Mouse (Mus musculus): Measurements from ENCODE around the gene Kcnmb1. TPM values are rescaled to one million over a fixed set of nuclear protein-coding genes. Genes with fewer than 3 reads are reported as not detected.

Kcnmb1 gene
- polyA plus RNA-seq, 1 experiment from 2014 or later: 6.9 TPM

GRCm38 (mm10) chr11:33951684-33952625 is 10.9 kb upstream of the Kcnmb1 start:
- Histone ChIP-seq H3K27me3 (ENCODE audit: insufficient read depth, poor library complexity, severe bottlenecking) (0 out of 2 replicates have a peak, but pooled peaks cover 5% of the 10 kb centered on the region), H3K27ac (no peak overlapping the region), H3K9me3 (no peaks in the 10 kb centered on the region), H3K36me3 (no peaks in the 10 kb centered on the region), H3K4me1 (no peaks in the 10 kb centered on the region), H3K4me3 (no peak overlapping the region)
- no peak for DNase-seq (ENCODE audit: low spot score)
- WGBS: 78% methylated on average over 8 of the region's 8 CpGs

- Histone ChIP-seq H3K9me3 (no peaks in the 10 kb centered on the region), H3K4me1 (no peaks in the 10 kb centered on the region), H3K27ac (no peak overlapping the region), H3K27me3 (ENCODE audit: insufficient read depth, poor library complexity, severe bottlenecking) (0 out of 2 replicates have a peak, but pooled peaks cover 5% of the 10 kb centered on the region), H3K36me3 (no peaks in the 10 kb centered on the region), H3K4me3 (no peak overlapping the region)
- DNase-seq (ENCODE audit: low spot score): no peak
- 74% methylated on average over 4 of the region's 4 CpGs for WGBS
These were observed 6.8 kb upstream of the Kcnmb1 start for GRCm38 (mm10) chr11:33955982-33956381.

GRCm38 (mm10) chr11:33956623-33957022 is 6.2 kb upstream of the Kcnmb1 start:
- no peaks in the 10 kb centered on the region for H3K36me3 ChIP-seq
- WGBS: 73% methylated on average over 5 of the region's 5 CpGs
- no peaks in the 10 kb centered on the region for H3K9me3 ChIP-seq
- H3K4me3 ChIP-seq: no peak overlapping the region
- 0 out of 2 replicates have a peak, but pooled peaks cover 5% of the 10 kb centered on the region for H3K27me3 ChIP-seq (ENCODE audit: insufficient read depth, poor library complexity, severe bottlenecking)
- no peak for DNase-seq (ENCODE audit: low spot score)
- no peaks in the 10 kb centered on the region for H3K4me1 ChIP-seq
- no peak overlapping the region for H3K27ac ChIP-seq

- Histone ChIP-seq H3K4me3 (no peak overlapping the region), H3K9me3 (no peaks in the 10 kb centered on the region), H3K36me3 (no peaks in the 10 kb centered on the region), H3K4me1 (peaks cover 4% of the 10 kb centered on the region), H3K27me3 (ENCODE audit: insufficient read depth, poor library complexity, severe bottlenecking) (0 out of 2 replicates have a peak, but pooled peaks cover 5% of the 10 kb centered on the region), H3K27ac (no peak overlapping the region)
- DNase-seq (ENCODE audit: low spot score): no peak
- 87% methylated on average over 6 of the region's 6 CpGs for WGBS
These were observed 5.2 kb upstream of the Kcnmb1 start for GRCm38 (mm10) chr11:33957595-33957994.

- H3K27ac ChIP-seq: no peak overlapping the region
- H3K36me3 ChIP-seq: no peaks in the 10 kb centered on the region
- peak; percentile 62 for DNase-seq (ENCODE audit: low spot score)
- H3K4me1 ChIP-seq: peaks cover 16% of the 10 kb centered on the region
- WGBS: 69% methylated on average over 8 of the region's 8 CpGs
- H3K4me3 ChIP-seq: no peak overlapping the region
- 0 out of 2 replicates have a peak, but pooled peaks cover 5% of the 10 kb centered on the region for H3K27me3 ChIP-seq (ENCODE audit: insufficient read depth, poor library complexity, severe bottlenecking)
- no peaks in the 10 kb centered on the region for H3K9me3 ChIP-seq
These were observed 4.1 kb upstream of the Kcnmb1 start for GRCm38 (mm10) chr11:33958713-33959112.

GRCm38 (mm10) chr11:33962178-33962577 is 635 bp upstream of the Kcnmb1 start:
- Histone ChIP-seq H3K4me3 (no peak overlapping the region), H3K9me3 (no peaks in the 10 kb centered on the region), H3K27ac (peak overlapping the region; percentile 86), H3K36me3 (0 out of 2 replicates have a peak, but pooled peaks cover 3% of the 10 kb centered on the region), H3K4me1 (peaks cover 29% of the 10 kb centered on the region), H3K27me3 (ENCODE audit: insufficient read depth, poor library complexity, severe bottlenecking) (no peaks in the 10 kb centered on the region)
- DNase-seq (ENCODE audit: low spot score): peak; percentile 66
- 33% methylated on average over 6 of the region's 7 CpGs for WGBS

GRCm38 (mm10) chr11:33965380-33965779 is 2.6 kb downstream of the Kcnmb1 start:
- no peak overlapping the region for H3K4me3 ChIP-seq
- WGBS: 44% methylated on average over 2 of the region's 2 CpGs

GRCm38 (mm10) chr11:33967708-33968107 is 4.9 kb downstream of the Kcnmb1 start:
- no peak overlapping the region for H3K4me3 ChIP-seq
- no peak for DNase-seq (ENCODE audit: low spot score)
- peaks cover 24% of the 10 kb centered on the region for H3K4me1 ChIP-seq
- no peaks in the 10 kb centered on the region for H3K27me3 ChIP-seq (ENCODE audit: insufficient read depth, poor library complexity, severe bottlenecking)
- H3K9me3 ChIP-seq: no peaks in the 10 kb centered on the region
- WGBS: 74% methylated on average over 4 of the region's 4 CpGs
- peaks cover 6% of the 10 kb centered on the region; the same call in 1 of the 2 replicates for H3K36me3 ChIP-seq
- H3K27ac ChIP-seq: no peak overlapping the region

More at GRCm38 (mm10) chr11:33965380-33965779, 2.6 kb downstream of the Kcnmb1 start:
- Histone ChIP-seq H3K4me1 (peaks cover 29% of the 10 kb centered on the region), H3K9me3 (no peaks in the 10 kb centered on the region), H3K27me3 (ENCODE audit: insufficient read depth, poor library complexity, severe bottlenecking) (no peaks in the 10 kb centered on the region), H3K27ac (0 out of 2 replicates have a peak overlapping the region, but pooled peaks have one; percentile 86), H3K36me3 (peaks cover 6% of the 10 kb centered on the region; the same call in 1 of the 2 replicates)
- no peak for DNase-seq (ENCODE audit: low spot score)

- no peak for DNase-seq (ENCODE audit: low spot score)
- Histone ChIP-seq H3K9me3 (no peaks in the 10 kb centered on the region), H3K27me3 (ENCODE audit: insufficient read depth, poor library complexity, severe bottlenecking) (no peaks in the 10 kb centered on the region), H3K4me1 (peaks cover 9% of the 10 kb centered on the region), H3K4me3 (no peak overlapping the region), H3K27ac (no peak overlapping the region), H3K36me3 (peaks cover 6% of the 10 kb centered on the region; the same call in 1 of the 2 replicates)
- WGBS: 72% methylated on average over 3 of the region's 3 CpGs
These were observed 6.4 kb downstream of the Kcnmb1 start for GRCm38 (mm10) chr11:33969199-33969598.

GRCm38 (mm10) chr11:33972114-33972513 is 9.3 kb downstream of the Kcnmb1 start:
- Histone ChIP-seq H3K9me3 (no peaks in the 10 kb centered on the region), H3K4me1 (no peaks in the 10 kb centered on the region), H3K27ac (no peak overlapping the region), H3K4me3 (no peak overlapping the region), H3K36me3 (peaks cover 3% of the 10 kb centered on the region; the same call in 1 of the 2 replicates), H3K27me3 (ENCODE audit: insufficient read depth, poor library complexity, severe bottlenecking) (no peaks in the 10 kb centered on the region)
- WGBS: 80% methylated on average over 7 of the region's 7 CpGs
- DNase-seq (ENCODE audit: low spot score): no peak

- Histone ChIP-seq H3K27ac (no peak overlapping the region), H3K9me3 (no peaks in the 10 kb centered on the region), H3K27me3 (ENCODE audit: insufficient read depth, poor library complexity, severe bottlenecking) (no peaks in the 10 kb centered on the region), H3K4me3 (no peak overlapping the region), H3K4me1 (no peaks in the 10 kb centered on the region), H3K36me3 (peaks cover 3% of the 10 kb centered on the region; the same call in 1 of the 2 replicates)
- no peak for DNase-seq (ENCODE audit: low spot score)
- 70% methylated on average over 14 of the region's 14 CpGs for WGBS
These were observed 11.7 kb downstream of the Kcnmb1 start for GRCm38 (mm10) chr11:33974341-33975040.

GRCm38 (mm10) chr11:33975121-33975520 is 12.3 kb downstream of the Kcnmb1 start:
- WGBS: 79% methylated on average over 2 of the region's 2 CpGs
- DNase-seq (ENCODE audit: low spot score): no peak
- Histone ChIP-seq H3K27me3 (ENCODE audit: insufficient read depth, poor library complexity, severe bottlenecking) (no peaks in the 10 kb centered on the region), H3K4me1 (no peaks in the 10 kb centered on the region), H3K27ac (no peak overlapping the region), H3K9me3 (no peaks in the 10 kb centered on the region), H3K4me3 (no peak overlapping the region), H3K36me3 (no peaks in the 10 kb centered on the region)

GRCm38 (mm10) chr11:33980146-33980545 is 17.3 kb downstream of the Kcnmb1 start:
- Histone ChIP-seq H3K4me1 (no peaks in the 10 kb centered on the region), H3K27me3 (ENCODE audit: insufficient read depth, poor library complexity, severe bottlenecking) (no peaks in the 10 kb centered on the region), H3K36me3 (no peaks in the 10 kb centered on the region), H3K27ac (no peak overlapping the region), H3K4me3 (no peak overlapping the region), H3K9me3 (no peaks in the 10 kb centered on the region)
- whole genome bisulfite sequencing: 68% methylated on average over 4 of the region's 4 CpGs
- DNase-seq (ENCODE audit: low spot score): no peak
